Mouse (Mus musculus) kidney, adult 8-10 months (tissue): ENCODE measurements around the gene Apol6.
A peak's percentile ranks its signal among the peaks of the same experiment; 100 is the strongest.
"Not testable (repeated sequence)": the region's sequence is repeated elsewhere in the genome, so short reads cannot be mapped to it uniquely, and the experiment has no call there.

Source experiments
- DNase-seq, 2 experiments: peaks; one replicate each; pipeline ENCODE4 v3.0.0; 2022

Apol6 gene

GRCm38 (mm10) chr15:77034526-77034925 lies 10.0 kb upstream of the Apol6 start:
- DNase-seq, result no peak

- no peak for DNase-seq
Observed at GRCm38 (mm10) chr15:77035643-77036042, 8.9 kb upstream of the Apol6 start.

- peak; percentile 39 to 41 for DNase-seq
Observed at GRCm38 (mm10) chr15:77036320-77036988, 8.1 kb upstream of the Apol6 start.

- no peak for DNase-seq
Observed at GRCm38 (mm10) chr15:77036989-77037277, 7.6 kb upstream of the Apol6 start.

- peak; percentile 41 to 55 for DNase-seq
Observed at GRCm38 (mm10) chr15:77037278-77038161, 7.0 kb upstream of the Apol6 start.

GRCm38 (mm10) chr15:77039211-77039700 lies 5.3 kb upstream of the Apol6 start:
- DNase-seq, result no peak

GRCm38 (mm10) chr15:77040784-77041183 lies 3.7 kb upstream of the Apol6 start:
- no peak for DNase-seq

GRCm38 (mm10) chr15:77045609-77046008 lies 1.1 kb downstream of the Apol6 start:
- DNase-seq, result peak; percentile 19 to 50

- DNase-seq, result no peak
Observed at GRCm38 (mm10) chr15:77050570-77050969, 6.0 kb downstream of the Apol6 start, which contains the start of gene Mb. Gene Mb, minus strand, starts transcription at chr15:77050670.

GRCm38 (mm10) chr15:77052176-77052575 lies 7.6 kb downstream of the Apol6 start:
- DNase-seq, result no peak

GRCm38 (mm10) chr15:77053021-77053420 lies 8.5 kb downstream of the Apol6 start:
- no peak for DNase-seq

- DNase-seq, result no peak
Observed at GRCm38 (mm10) chr15:77054611-77055175, 10.2 kb downstream of the Apol6 start.

GRCm38 (mm10) chr15:77056001-77056790 lies 11.7 kb downstream of the Apol6 start:
- DNase-seq, result no peak

GRCm38 (mm10) chr15:77056791-77057051 lies 12.2 kb downstream of the Apol6 start:
- no peak for DNase-seq

GRCm38 (mm10) chr15:77058566-77058965 lies 14.0 kb downstream of the Apol6 start:
- no peak for DNase-seq

- not testable (repeated sequence) for DNase-seq
Observed at GRCm38 (mm10) chr15:77059416-77059815, 14.9 kb downstream of the Apol6 start.

GRCm38 (mm10) chr15:77062746-77063145 lies 18.2 kb downstream of the Apol6 start:
- no peak for DNase-seq

- no peak for DNase-seq
Observed at GRCm38 (mm10) chr15:77065259-77065852, 20.8 kb downstream of the Apol6 start.

- no peak for DNase-seq
Observed at GRCm38 (mm10) chr15:77066233-77066632, 21.7 kb downstream of the Apol6 start.

- DNase-seq, result no peak
Observed at GRCm38 (mm10) chr15:77068439-77068861, 23.9 kb downstream of the Apol6 start.

GRCm38 (mm10) chr15:77069019-77069418 lies 24.5 kb downstream of the Apol6 start:
- DNase-seq, result no peak

GRCm38 (mm10) chr15:77070745-77071268 lies 26.3 kb downstream of the Apol6 start:
- no peak for DNase-seq
